Mouse (Mus musculus) C2C12 (cell line): ENCODE results near the gene Gm38394. TPM values are rescaled to one million over a fixed set of nuclear protein-coding genes. Genes with fewer than 3 reads are reported as not detected.

Experiments used
- H3K27me3 ChIP-seq: one replicate; pipeline ENCODE4 v1.6.1; 2011; ENCODE audit not compliant: control insufficient read depth, insufficient read depth, insufficient read length
- H3K36me3 ChIP-seq: one replicate; pipeline ENCODE4 v1.6.1; 2011; ENCODE audit not compliant: control insufficient read depth, insufficient read depth
- H3K4me3 ChIP-seq: one replicate; pipeline ENCODE4 v1.5.1; 2011; ENCODE audit warnings: mild to moderate bottlenecking, control low read depth; ENCODE audit not compliant: poor library complexity, insufficient read depth, severe bottlenecking
- H3K79me2 ChIP-seq: one replicate; pipeline ENCODE4 v1.6.1; 2011; ENCODE audit not compliant: control insufficient read depth, insufficient read depth
- H3K79me3 ChIP-seq: one replicate; pipeline ENCODE4 v1.6.1; 2011; ENCODE audit warnings: low read depth, control low read depth
- H3ac ChIP-seq: one replicate; pipeline ENCODE3; 2011; ENCODE audit warnings: low read depth; ENCODE audit not compliant: control insufficient read depth, insufficient read length
- CEBPB ChIP-seq: IDR thresholded peaks from one replicate; pipeline ENCODE4 v1.6.1; 2011; ENCODE audit warnings: low read depth, mild to moderate bottlenecking, control low read depth, moderate library complexity
- CTCF ChIP-seq: IDR thresholded peaks from one replicate; pipeline ENCODE4 v1.5.1; 2011; ENCODE audit not compliant: control insufficient read depth, insufficient read depth, insufficient read length
- FOSL1 ChIP-seq: IDR thresholded peaks from one replicate; pipeline ENCODE4 v1.8.0; 2011; ENCODE audit warnings: mild to moderate bottlenecking, low read length; ENCODE audit not compliant: poor library complexity, insufficient read depth, severe bottlenecking
- MAX ChIP-seq: IDR thresholded peaks from one replicate; pipeline ENCODE4 v1.6.1; 2011; ENCODE audit warnings: mild to moderate bottlenecking, control low read depth
- MYOD1 ChIP-seq: IDR thresholded peaks from one replicate; pipeline ENCODE4 v1.6.1; 2011; ENCODE audit warnings: low read depth; ENCODE audit not compliant: control insufficient read depth, insufficient read length
- MYOG ChIP-seq: IDR thresholded peaks from one replicate; pipeline ENCODE4 v1.6.1; 2011; ENCODE audit not compliant: control insufficient read depth, insufficient read length; ENCODE audit errors: extremely low read depth
- USF1 ChIP-seq: IDR thresholded peaks from one replicate; pipeline ENCODE4 v1.6.1; 2011; ENCODE audit warnings: low read depth, mild to moderate bottlenecking, control low read depth, moderate library complexity
- polyA plus RNA-seq: library from polyadenylated mRNA; unstranded; fragments of >200 nt; fragmentation: generic; extraction: Trizol; gene quantifications from one replicate; pipeline ENCODE4 v1.2.1, GENCODE M21; 2012; ENCODE audit warnings: missing spikeins

The Gm38394 gene
- polyA plus RNA-seq, 1 experiment: 2.0 TPM

DNA sequence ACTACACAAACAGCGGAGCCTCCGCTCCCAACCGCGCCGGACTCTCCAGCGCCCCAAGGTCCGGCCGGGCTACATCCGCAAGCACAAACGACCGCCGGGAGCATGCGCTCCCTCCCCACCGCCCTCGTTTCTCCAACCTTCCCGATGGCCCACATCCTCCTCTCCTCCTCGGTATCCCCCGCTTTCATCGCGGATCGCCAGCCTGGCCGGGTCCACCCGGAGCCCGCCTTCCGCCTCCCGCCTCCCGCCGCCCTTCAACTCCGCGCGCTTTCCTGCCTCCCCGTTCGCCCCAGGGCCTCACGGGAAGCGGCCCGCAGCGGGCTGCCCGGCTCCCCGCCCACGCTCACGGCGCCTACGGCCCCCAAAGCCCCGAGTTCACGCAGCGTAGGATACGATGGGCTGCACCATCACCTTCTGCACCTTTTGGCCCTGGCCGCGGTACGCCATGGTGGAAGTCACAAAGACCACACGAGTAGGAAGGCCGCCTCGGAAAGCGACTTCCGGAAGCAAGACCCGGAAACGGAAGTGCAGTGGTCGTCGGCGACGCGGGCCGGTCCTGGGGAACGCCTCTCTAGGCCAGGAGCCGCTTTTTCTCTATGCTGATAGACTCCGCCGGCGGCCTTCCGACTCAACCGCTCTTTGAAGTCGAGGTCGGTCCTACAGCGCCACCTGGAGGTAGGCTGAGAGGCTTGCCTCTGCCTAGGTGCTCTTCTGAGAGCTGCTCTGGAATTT is 51.2 kb downstream of the Gm38394 start, which contains the start of gene Snrpe:
Snrpe (minus strand) TSS at position 521 of the 732 bp plus-strand sequence.
- TF ChIP-seq MAX (peak; percentile 70), CTCF (peak; percentile 79), USF1 (no peak)
- H3K79me2 ChIP-seq: peaks cover 43% of the 10 kb centered on the region
- H3K79me3 ChIP-seq: peaks cover 34% of the 10 kb centered on the region
- H3K27me3 ChIP-seq: no peaks in the 10 kb centered on the region
- peak within 1 kb of the TSS; percentile 83 for H3K4me3 ChIP-seq
- H3K36me3 ChIP-seq: peaks cover 41% of the 10 kb centered on the region
- peak within 1 kb of the TSS; percentile 92 for H3ac ChIP-seq

DNA sequence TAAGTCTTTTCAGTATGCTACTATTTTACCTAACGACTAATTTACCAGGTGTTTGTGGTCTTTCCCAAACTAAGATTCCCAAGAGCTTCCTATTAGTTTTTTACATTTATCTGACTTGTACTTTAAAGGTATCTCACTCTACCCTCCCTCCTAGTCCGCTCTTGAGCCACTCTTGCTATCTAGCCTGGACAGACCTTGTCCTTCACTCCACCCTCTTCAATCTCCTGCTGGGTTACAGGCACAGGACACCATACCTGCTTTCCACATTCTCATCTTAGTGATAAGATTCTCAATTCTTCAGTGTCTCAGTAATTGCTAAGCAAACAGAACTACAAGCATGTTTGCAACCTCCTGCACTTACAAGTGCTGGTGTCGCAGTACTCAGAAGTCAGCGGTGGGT is 57.9 kb downstream of the Gm38394 start:
- TF ChIP-seq FOSL1: no peak
- TF ChIP-seq USF1: no peak
- no peak for TF ChIP-seq MYOD1
- no peak for TF ChIP-seq CEBPB
- no peak for TF ChIP-seq CTCF
- no peak for TF ChIP-seq MYOG
- no peak for TF ChIP-seq MAX
- H3K79me2 ChIP-seq: peaks cover 23% of the 10 kb centered on the region
- no peaks in the 10 kb centered on the region for H3K27me3 ChIP-seq
- H3K79me3 ChIP-seq: peaks cover 21% of the 10 kb centered on the region
- peaks cover 96% of the 10 kb centered on the region for H3K36me3 ChIP-seq
- H3K4me3 ChIP-seq: no peak overlapping the region
- H3ac ChIP-seq: no peak overlapping the region

DNA sequence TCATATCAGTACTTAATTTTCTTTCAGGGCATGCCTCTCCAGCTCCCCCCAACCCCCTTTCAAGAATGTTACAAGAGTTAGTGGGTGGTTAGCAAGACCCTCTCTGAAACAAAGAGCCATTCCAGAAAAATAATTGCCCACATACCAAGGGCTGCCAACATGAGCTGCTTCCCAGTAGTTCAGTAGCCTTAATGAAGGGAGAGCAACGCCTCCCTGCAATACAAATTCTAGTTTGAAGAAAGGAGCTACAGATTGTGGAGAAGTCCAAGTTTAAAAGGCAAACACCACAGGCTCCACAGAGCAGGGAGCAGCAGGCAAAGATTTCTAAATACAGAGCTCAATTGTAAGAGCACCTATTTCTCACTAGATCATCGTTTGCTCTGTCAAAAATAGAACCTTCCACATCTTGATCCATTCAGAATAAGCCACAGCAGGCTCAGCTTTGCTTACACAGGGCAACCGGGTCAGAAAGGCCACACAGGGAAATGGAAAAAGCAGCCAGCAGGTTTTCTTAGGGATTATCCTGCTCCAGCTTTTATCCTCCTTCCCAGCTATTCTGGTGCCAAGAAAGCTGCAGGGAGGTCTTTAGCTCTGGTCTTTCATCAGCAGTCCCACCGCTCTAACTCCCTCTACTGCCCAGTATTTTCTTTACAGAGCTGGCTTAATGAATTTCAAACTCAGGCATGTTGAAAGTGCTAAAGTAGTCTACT is 64.7 kb downstream of the Gm38394 start:
- H3K4me3 ChIP-seq: no peak overlapping the region
- peaks cover 6% of the 10 kb centered on the region for H3K27me3 ChIP-seq
- TF ChIP-seq CTCF (no peak), MYOD1 (no peak), MAX (no peak), USF1 (no peak), MYOG (no peak), FOSL1 (no peak), CEBPB (no peak)
- no peaks in the 10 kb centered on the region for H3K79me2 ChIP-seq
- no peaks in the 10 kb centered on the region for H3K79me3 ChIP-seq
- H3ac ChIP-seq: no peak overlapping the region
- peaks cover 29% of the 10 kb centered on the region for H3K36me3 ChIP-seq

DNA sequence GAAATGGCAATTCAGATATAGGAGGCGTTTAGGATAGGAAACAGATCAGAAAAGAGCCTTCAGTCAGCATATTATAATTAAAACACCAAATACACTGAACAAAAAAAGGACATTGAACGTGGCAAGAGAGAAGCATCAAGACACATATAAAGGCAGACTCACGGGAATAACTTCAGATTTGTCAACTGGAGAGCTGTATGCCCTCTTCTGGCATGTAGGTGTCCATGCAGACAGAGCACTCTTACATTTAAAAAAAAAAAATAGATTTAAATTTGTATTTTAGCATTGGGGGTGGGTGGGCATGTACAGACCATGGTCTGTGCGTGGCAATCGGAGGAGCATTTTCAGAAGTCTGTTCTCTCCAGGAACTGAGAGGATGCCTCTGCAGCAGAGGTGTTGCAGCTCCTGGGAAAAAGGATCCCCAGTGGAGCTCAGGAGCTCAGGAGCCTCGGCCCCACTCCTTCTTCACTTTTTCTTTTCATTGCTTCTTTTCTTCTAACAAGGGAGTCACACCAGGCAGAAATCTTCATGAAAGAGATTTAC is 75.1 kb downstream of the Gm38394 start:
- H3K27me3 ChIP-seq: peaks cover 13% of the 10 kb centered on the region
- no peaks in the 10 kb centered on the region for H3K79me2 ChIP-seq
- no peak overlapping the region for H3ac ChIP-seq
- no peaks in the 10 kb centered on the region for H3K79me3 ChIP-seq
- no peaks in the 10 kb centered on the region for H3K36me3 ChIP-seq
- H3K4me3 ChIP-seq: no peak overlapping the region
- TF ChIP-seq USF1: no peak
- TF ChIP-seq CTCF: no peak
- TF ChIP-seq CEBPB: no peak
- no peak for TF ChIP-seq MYOG
- no peak for TF ChIP-seq MYOD1
- TF ChIP-seq FOSL1: no peak
- no peak for TF ChIP-seq MAX

DNA sequence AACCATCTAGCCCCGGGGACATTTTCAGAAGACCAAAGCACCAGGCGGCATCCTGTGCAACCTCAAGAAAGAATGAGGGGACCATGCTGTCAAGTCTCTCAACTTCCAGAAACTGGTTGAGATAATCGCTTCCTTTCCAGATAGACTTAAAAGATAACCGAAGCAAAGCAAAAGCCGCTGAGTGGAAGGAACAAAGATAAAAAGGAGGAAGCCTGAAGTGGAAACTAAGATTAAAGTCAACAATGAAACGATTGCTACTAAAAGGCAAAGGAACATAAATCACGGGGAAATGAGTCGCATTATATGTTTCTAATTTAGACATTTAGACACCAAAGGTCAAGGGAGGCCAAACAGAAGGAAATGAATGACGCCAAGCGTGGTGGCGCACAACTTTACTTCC is 89.8 kb downstream of the Gm38394 start:
- TF ChIP-seq USF1 (no peak), MYOD1 (no peak), CTCF (no peak), MYOG (no peak), FOSL1 (no peak), MAX (no peak), CEBPB (no peak)
- no peaks in the 10 kb centered on the region for H3K27me3 ChIP-seq
- no peaks in the 10 kb centered on the region for H3K79me3 ChIP-seq
- no peak overlapping the region for H3ac ChIP-seq
- H3K4me3 ChIP-seq: no peak overlapping the region
- H3K79me2 ChIP-seq: no peaks in the 10 kb centered on the region
- H3K36me3 ChIP-seq: no peaks in the 10 kb centered on the region

Other genes starting within 250 kb of the Gm38394 start
- gene Sox13, start 236.9 kb downstream of the Gm38394 start, polyA plus RNA-seq: 0.26 TPM
- 465 TPM for gene Snrpe, start 51.0 kb downstream of the Gm38394 start, polyA plus RNA-seq
- gene Zbed6, start 433 bp downstream of the Gm38394 start, polyA plus RNA-seq: 2.8 TPM
- not detected for gene Lax1, start 28.8 kb upstream of the Gm38394 start, polyA plus RNA-seq
- 3.0 TPM for gene Atp2b4, start 139.7 kb upstream of the Gm38394 start, polyA plus RNA-seq
- gene Optc, start 246.7 kb upstream of the Gm38394 start, polyA plus RNA-seq: 0.27 TPM